Mouse (Mus musculus) stomach, postnatal 0 days (tissue): ENCODE measurements at regions not wholly inside any gene's neighbourhood (a gene's known extent, or its start where the extent isn't known, plus 50 kb on each side); places are given as distances from the start of the nearest gene placed in this dataset.

Experiments used
- CTCF ChIP-seq: IDR thresholded peaks from 2 replicates; pipeline ENCODE4 v1.5.1; 2016; ENCODE audit warnings: antibody characterized with exemption, low read depth, mild to moderate bottlenecking, moderate library complexity
- EP300 ChIP-seq: optimal IDR thresholded peaks from 2 replicates; pipeline ENCODE3; 2016; ENCODE audit warnings: antibody characterized with exemption

DNA sequence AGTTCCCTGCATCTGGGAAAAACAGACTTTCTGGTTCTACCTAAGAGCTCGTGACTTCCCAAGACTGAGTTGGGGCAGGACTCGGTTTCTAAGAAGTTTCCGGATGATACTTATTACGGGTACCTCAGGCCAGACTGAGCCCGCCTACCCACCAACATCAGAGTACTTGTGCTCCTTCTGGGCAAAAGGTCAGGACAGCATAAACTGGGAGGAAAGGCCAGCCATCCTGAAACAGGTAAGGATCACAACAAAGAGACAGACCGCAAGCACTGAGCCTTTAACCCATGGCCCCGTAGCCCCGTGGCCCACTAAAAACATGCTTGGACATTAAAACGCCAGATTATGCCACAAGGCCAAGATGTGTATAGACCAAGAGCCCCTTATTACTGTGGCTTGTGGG lies 199.6 kb downstream of the Ttc8 start:
- TF ChIP-seq CTCF: no peak
- TF ChIP-seq EP300: no peak
